Mouse (Mus musculus) layer of hippocampus, adult 11-12 months (tissue): ENCODE measurements around the gene Atat1.
"Not testable (repeated sequence)": the region's sequence is repeated elsewhere in the genome, so short reads cannot be mapped to it uniquely, and the experiment has no call there.

Source experiments
- DNase-seq: peaks from one replicate; pipeline ENCODE4 v3.0.0; 2022; ENCODE audit warnings: low spot score

Gene Atat1

DNA sequence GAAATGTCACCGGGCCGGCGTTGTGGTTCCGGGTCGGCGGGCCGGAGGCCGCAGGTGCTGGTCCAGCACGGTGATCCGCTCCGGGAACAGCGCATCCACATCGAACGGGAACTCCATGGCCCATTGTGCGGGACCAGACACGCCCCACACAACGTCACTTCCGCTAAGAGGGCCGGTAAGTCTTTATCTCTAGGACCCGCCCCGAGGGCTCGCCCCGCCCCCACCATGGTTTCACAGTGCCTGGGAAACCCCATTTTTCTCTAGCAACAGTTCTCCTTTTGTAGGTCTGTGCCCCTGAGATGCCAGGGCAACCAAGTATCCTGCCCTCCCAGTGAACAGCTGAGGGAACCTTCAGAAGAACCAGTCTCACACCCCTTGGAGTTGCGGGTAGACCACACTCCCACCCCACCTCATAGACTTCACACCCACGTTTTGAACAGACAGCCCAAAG is at the start of gene Atat1:
TSS of gene Atat1 (minus strand) at position 157 of the 451 bp plus-strand sequence.
- peak; percentile 96 for DNase-seq

GRCm38 (mm10) chr17:35958533-35959223 is 48.8 kb upstream of the Atat1 start:
- DNase-seq: no peak

DNA sequence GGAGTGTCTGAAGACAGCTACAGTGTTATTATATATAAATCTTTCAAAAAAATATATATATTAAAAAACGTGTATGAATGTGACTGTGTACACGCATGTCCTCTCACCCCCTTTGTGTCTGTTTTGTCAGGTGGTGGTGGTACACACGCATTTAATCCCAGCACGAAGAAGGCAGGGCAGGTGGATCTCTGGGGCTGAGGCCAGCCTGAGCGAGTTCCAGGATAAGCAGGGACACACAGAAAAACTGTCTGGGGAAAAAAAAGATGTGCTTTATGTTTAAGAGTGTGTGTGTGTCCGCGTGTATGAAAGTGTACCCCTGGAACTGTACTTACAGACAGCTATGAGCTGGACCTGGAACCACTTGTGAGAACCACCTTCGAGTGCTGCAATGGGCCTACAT is 44.8 kb upstream of the Atat1 start:
- no peak for DNase-seq

DNA sequence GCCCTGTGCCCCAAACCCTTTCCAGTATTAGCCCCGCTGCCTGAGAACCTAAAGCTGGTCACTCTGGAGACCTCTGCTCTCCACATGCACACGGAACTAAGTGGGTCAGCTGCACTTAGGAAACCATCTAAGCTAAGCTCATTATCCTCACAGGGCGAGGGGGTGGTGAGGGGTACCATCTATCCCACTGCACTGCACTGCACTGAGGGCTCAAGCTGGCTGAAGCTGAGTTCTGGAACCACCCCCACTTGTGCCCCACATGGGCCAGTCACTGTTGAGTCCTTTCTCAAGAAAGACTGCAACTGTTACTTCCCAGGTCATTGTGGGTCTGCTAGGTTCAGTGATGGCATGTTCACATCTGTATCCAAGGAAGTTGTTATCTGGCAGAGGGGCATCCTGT is 42.7 kb upstream of the Atat1 start:
- not testable (repeated sequence) for DNase-seq

DNA sequence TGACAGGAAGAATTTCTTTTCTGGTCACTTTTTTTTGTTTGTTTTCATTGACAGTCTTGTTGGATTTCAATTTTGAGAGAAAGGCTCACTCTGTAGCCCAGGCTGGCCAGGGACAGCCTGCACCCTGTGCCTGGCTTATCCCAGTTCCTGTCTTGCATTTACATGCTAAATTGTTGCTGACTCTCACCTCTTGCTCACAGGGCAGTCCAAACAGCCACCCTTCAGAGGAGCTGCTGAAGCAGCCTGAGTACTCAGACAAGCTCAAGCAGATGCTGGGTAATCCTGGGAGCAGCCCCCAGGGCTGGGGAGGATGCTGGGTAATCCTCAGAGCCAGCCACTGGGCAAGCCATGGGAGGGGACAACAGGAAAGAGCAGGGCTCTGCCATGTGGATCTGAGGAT is 41.1 kb upstream of the Atat1 start:
- not testable (repeated sequence) for DNase-seq

DNA sequence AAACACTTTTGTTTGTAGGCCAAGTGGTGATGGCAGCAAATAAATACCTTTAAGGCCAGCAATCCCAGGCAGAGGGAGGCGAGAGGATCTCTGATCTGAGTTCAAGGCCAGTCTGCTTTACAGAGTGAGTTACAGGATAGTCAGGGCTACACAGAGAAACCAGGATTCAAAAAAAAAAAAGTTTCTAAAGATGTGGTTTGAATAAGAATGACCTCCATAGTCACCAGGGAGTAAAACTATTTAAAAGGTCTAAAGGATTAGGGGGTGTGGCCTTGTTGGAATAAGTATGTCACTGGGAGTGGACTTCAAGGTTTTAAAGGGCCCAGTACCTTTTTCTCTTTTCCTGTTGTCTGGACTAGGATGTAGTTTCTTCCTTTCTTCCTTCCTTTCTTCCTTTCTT is 30.1 kb upstream of the Atat1 start:
- DNase-seq: no peak

DNA sequence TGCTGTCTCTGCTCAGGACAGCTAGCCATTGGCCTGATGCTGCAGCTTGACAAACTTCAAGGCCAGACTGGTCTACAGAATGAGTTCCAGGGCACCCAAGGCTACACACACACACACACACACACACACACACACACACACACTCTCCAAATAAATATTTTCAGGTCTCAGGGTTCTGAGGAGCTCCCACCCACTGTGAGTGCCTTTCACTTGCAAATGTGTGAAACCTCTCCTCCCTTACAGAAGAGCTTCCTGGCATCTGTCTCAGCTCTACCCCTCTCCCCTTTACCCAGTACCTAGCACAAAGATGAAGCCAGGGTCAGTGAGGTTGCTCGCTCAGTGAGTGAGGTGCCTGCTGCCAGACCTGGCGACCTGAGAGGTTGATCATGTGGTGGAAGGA is 29.2 kb upstream of the Atat1 start:
- DNase-seq: no peak

DNA sequence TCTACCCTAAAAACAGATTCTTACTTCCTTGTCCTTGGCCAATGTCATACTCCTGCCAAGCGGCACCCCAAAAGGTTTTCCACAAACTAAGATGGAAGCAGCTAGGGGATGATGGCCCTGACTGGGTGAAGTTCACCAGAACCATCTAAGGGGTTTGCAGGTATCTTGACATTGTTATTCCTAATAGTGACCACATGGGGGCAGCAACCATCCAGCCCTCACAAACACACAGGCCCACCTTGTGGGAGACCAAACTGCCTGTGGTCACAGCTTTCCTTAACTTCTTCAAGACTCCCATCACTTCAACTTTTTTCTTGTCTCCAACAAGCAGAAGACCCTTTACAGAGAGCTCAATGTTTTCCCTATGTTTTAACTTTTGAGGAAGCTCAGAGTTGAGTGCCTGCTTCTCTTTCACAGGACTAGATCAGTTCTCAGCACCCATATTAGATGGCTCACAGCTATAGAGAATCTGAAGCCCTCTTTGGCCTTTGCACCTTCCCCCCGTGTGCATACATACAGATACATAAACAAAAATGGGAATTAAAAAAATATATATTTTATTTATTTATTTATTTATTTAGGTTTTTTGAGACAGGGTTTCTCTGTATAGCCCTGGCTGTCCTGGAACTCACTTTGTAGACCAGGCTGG is 27.9 kb upstream of the Atat1 start:
- no peak for DNase-seq

- DNase-seq: not testable (repeated sequence)
Observed at GRCm38 (mm10) chr17:35935763-35936162, 25.9 kb upstream of the Atat1 start.

GRCm38 (mm10) chr17:35932608-35933007 is 22.7 kb upstream of the Atat1 start:
- DNase-seq: no peak

- DNase-seq: no peak
Observed at GRCm38 (mm10) chr17:35930627-35931026, 20.8 kb upstream of the Atat1 start.

- DNase-seq: no peak
Observed at GRCm38 (mm10) chr17:35929534-35929933, 19.7 kb upstream of the Atat1 start.

DNA sequence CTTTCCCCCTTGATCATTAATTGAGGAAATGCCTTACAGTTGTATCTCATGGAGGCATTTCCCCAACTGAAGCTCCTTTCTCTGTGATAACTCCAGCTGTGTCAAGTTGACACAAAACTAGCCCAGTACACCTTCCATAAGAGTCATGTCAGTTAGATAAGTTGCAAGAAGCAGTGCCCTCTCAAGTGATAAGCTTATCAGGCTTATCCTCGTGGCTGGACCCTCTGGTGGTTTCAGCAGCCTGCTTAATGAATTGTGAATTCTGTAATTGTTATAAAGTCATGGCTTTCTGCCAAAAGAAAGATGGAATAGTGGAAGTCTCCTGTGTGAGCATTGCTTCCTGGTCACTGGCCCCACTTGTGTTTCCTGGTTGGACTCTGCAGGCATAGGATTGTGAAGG is 17.6 kb upstream of the Atat1 start:
- DNase-seq: no peak

GRCm38 (mm10) chr17:35923281-35923680 is 13.4 kb upstream of the Atat1 start:
- DNase-seq: no peak

- DNase-seq: no peak
Observed at GRCm38 (mm10) chr17:35922566-35922965, 12.7 kb upstream of the Atat1 start.

DNA sequence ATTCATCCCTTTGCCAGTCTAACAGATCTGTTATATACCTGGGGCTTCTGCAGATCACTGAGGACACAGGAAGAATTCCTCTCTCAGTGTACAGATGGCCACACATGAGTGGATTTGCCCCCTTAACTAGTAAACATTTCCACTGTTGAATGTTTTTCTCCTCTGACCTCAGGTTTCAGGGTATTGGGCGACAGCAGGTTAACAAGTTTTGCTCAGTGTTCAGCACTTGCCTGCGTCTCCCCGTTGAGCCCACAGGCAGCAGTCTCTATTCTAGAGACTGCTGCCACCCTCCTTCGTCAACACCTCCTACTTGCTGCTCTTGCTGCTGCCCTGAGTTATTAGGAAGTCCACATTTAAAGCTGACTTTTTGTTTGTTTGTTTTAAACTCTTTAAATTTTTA is 11.8 kb upstream of the Atat1 start:
- DNase-seq: no peak

- no peak for DNase-seq
Observed at GRCm38 (mm10) chr17:35920862-35921562, 11.1 kb upstream of the Atat1 start.

GRCm38 (mm10) chr17:35920384-35920783 is 10.5 kb upstream of the Atat1 start:
- DNase-seq: no peak

DNA sequence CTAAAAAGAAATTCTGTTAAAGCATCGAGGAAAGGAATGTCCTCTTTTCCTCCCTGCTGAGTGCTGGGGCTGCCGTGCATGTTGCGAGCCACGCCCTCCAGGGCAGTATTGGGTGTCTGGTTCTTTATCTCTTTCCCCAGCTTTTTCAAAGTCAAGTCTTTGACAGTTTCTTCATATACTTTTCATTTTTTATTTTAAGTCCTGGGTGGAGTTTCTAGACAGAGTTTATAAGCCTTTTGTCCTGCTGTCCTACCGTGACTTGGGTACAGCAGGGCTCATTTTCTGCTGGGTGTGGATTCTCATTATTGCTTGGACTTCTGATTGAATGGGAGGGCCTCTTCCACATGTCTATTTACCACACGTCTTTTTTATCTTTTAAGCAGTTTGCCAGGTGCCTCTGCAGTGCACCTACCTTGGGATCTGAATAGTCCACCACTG is 10.0 kb upstream of the Atat1 start:
- DNase-seq: no peak

GRCm38 (mm10) chr17:35919060-35919715 is 9.3 kb upstream of the Atat1 start:
- DNase-seq: peak; percentile 97

GRCm38 (mm10) chr17:35918276-35919059 is 8.6 kb upstream of the Atat1 start:
- DNase-seq: no peak
